Mouse (Mus musculus) ovary, postnatal 10 days (tissue): ENCODE results near the gene Gm17657.
"Not testable (repeated sequence)": the region's sequence is repeated elsewhere in the genome, so short reads cannot be mapped to it uniquely, and the experiment has no call there.

Experiments used
- DNase-seq: peaks from one replicate; pipeline ENCODE4 v3.0.0; 2022; ENCODE audit warnings: low spot score

Gene Gm17657

DNA sequence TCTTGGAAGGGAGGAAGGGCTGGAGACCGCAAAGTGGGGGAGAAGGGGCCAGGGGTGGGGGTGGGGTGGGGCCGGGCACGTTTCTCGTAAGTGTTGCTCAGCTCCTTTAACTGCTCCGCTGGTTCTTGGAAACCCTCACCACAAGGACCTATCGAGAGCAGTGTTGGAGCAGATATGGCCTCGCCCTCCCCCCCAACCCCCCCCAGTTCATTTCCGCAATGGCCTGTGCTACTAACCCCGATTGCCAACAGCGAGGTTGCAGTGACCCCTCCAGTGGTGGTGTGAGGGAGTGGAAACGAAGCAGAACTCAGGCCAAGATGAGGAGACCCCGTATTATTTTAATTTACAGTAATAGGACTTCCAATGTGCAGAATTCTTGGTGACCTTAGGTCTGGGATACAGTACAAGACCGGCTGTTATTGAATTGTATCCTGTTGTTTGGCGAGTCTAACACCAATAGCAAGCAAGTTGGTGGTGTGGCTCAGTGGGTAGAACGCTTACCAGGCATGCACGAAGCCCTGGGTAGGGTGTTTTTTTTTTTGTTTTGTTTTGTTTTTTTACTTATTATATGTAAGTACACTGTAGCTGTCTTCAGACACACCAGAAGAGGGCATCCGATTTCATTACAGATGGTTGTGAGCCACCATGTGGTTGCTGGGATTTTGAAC, 48.5 kb downstream of the Gm17657 start:
- DNase-seq, result no peak

- DNase-seq, result no peak
Observed at GRCm38 (mm10) chr17:29500243-29500740, 49.1 kb downstream of the Gm17657 start.

- DNase-seq, result no peak
Observed at GRCm38 (mm10) chr17:29499511-29499910, 49.9 kb downstream of the Gm17657 start.

- not testable (repeated sequence) for DNase-seq
Observed at GRCm38 (mm10) chr17:29498952-29499351, 50.5 kb downstream of the Gm17657 start.

DNA sequence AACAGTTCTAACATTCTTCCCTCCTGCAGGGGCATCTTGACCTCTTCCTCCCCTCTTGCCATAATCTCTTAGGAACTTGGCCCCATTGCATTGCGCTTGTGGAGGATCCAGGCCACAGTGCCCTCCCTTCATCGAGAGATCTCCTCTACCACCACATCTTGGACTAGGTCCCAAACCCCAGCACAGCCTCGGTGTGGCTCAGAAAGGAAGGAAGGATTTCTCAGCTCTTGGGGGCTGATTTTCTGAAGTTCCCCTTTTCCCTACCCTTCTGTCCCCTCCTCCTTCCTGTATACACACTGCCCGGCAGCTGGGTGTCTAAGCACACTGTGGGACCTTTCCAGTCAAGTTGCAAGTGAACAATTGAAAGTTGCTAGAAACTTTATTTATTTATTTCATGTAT, 51.4 kb downstream of the Gm17657 start:
- DNase-seq, result no peak

GRCm38 (mm10) chr17:29497481-29497880, 52.0 kb downstream of the Gm17657 start:
- DNase-seq, result not testable (repeated sequence)

GRCm38 (mm10) chr17:29497071-29497354, 52.4 kb downstream of the Gm17657 start:
- no peak for DNase-seq

DNA sequence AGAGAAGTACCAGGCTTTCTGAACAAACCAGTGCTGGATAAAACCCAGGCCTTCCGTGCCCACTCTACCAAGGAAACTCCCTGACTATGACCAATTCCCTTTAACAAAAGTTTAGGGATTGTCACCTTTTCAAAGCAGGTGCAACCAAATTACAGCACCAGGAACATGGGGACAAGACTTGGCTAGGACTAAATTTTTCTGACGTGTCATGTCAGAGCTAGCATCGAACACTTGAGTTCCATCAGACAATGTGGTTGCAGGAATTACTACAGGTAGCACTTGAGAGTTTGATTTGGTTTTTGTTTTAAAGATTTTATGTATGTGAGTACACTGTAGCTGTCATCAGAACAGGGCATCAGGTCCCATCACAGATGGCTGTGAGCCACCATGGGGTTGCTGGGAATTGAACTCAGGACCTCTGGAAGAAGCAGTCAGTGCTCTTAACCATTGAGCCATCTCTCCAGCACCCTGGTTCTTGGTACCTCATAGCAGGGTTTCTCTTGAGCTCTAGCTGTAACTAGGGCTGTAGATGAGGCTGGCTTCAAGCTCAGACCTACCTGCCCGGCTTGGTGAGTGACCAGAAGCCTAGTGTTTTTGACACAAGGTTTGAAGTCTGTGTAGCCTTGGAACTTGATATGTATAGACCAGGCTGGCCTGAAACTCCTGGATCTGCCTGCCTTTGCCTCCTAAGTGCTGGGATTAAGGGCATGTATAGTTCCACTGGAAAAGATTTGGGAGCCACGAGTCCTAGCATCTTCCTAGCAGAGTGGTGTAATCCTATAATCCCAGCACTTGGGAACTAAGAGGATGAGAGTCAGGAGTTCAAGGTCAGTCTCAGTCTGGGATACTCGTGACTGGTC, 53.0 kb downstream of the Gm17657 start:
- DNase-seq, result no peak

DNA sequence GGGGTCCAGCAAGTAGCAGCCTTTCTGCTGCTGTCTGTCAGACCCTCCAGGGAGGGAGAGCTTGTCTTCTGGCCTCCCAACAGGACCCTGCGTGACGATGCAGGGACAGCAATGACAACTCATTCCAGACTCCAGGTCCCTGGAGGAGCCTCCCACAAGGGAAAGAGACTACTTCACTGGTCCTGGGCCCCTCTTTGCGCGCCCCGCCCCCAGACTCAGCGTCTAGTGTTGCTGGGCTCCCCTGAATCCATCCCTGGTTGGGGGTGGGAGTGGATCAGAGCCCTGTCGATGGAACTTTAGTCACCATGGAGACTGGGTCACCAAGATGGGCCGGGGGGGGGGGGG, 54.7 kb downstream of the Gm17657 start:
- DNase-seq, result no peak

- no peak for DNase-seq
Observed at GRCm38 (mm10) chr17:29494062-29494731, 55.2 kb downstream of the Gm17657 start.

DNA sequence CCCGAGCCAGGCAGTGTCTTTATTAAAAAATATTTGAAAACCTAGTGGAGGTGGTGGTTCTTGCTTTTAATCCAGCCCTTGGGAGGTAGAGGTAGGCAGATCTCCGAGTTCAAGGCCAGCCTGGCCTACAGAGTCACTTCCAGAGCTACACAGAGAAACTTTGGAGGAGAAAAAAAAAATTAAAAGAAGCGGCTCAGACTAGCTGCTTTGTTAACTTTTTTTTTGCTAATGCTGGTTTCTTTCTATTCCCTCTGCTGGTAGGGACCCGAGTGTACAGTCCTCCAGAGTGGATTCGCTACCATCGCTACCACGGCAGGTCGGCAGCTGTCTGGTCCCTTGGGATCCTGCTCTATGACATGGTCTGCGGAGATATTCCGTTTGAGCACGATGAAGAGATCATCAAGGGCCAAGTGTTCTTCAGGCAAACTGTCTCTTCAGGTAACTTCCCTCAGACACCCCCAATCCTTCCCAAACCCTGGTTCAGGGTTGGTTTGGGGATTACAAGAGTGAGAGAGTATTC, 55.9 kb downstream of the Gm17657 start:
- no peak for DNase-seq

DNA sequence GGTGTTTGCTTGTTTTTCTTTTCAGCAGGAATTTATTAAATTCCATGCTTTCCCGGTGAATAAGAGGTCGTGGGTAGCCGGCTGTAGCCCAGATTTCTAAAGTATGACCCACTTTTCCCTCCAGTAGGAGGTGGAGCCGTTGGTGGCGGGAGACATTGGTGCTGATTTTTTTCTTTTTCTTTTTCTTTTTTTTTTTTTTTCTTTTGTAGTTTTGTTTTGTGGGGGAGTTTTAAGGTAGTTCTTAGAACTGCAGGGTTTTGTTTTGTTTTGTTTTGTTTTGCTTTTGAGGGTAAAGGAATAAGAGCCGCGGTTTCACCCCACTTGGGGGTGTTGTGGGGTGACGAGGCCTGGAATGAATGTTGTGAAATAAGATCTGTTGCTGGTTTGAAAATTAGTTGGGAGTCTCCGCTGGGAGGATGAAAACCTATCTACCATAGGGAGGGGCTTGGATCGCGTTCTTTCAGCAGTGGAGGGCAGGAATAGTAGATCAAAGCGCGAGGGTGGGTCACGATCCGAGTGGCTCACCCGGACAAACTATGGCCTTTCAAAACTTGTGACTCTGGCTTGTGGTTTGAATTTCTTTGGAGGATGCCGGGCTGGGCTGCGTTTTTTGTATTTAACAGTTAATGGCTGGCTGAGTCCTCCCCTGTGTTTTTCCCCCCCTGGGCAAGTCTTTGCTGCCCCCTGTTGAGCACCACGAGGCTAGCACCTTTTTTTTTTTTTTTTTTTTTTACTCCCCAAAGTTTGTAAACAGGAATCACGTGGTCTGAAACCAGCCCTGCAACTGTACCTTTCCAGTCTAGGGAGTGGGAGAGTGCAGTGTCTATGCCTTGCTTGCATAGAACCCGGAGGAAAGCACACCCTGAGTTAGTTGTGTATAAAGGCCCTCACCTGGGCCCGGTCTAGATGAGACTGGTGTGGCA, 56.9 kb downstream of the Gm17657 start:
- peak; percentile 37 for DNase-seq

DNA sequence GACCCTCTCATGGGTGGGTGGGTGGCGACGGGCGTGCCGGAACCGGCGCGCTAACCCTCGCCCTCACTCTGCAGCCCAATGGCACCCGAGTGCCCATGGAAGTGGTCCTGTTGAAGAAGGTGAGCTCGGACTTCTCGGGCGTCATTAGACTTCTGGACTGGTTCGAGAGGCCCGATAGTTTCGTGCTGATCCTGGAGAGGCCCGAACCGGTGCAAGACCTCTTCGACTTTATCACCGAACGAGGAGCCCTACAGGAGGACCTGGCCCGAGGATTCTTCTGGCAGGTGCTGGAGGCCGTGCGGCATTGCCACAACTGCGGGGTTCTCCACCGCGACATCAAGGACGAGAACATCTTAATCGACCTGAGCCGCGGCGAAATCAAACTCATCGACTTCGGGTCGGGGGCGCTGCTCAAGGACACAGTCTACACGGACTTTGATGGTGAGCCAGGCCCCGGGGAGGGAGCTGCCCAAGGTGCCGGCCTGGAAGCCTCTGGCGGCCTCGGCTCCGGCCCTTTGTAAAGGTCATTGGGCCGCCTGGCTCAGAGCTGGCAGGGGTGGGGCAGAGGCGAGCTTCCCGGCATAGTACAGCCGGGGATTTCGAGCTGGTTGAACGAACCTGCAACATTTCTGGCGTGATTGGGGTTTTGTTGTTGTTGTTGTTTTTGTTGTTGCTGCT, 57.7 kb downstream of the Gm17657 start:
- DNase-seq, result peak; percentile 31

- peak; percentile 88 for DNase-seq
Observed at GRCm38 (mm10) chr17:29490713-29491581, 58.5 kb downstream of the Gm17657 start, which contains the start of gene Pim1. Gene Pim1 (plus strand): TSS chr17:29490753.

GRCm38 (mm10) chr17:29489971-29490712, 59.3 kb downstream of the Gm17657 start:
- peak; percentile 95 for DNase-seq

DNA sequence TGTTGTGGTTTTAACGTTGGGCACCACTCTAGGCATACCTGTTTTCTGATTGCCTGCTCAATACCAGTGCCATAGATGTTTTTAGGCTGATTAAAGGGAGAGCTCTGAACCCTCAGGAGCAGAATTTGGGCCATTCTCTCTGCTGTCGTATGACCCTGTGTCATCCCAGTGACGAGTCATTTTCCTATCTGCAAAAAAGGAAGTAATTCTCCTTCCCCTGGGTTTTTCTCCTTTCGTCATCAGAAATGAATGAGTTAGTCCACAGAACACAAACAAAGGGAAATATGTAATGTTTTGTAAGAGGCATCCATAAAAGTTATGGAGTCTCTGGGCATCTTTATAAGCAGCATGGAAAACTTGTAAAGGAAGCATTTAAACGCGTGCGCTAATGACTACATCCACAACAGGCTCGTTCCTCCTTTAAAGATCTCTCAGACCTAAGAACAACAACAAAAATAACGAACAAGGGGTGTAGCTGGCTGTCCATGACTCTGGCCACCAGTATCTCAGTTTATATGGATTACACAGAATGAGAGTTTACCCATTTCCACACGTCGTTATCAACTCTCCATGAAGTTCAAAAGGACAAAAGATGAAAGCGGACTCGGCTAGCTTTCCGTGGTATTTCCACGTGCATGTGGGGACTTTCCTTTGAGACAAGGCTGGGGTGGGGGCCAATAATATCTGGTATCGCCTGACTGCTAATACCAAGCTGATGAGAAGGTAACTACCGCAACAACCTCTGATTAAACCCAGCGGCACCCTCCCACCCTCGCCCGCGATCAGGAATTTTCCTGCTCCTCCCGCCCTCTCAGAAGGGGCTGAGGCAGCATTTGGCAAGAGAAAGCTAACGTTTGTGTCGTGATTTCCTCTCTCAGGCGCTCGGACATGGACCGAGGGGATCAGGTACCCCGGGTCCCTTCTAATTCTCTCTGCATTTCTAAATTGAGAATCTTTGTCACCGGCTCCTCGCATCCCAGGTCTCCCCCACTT, 60.2 kb downstream of the Gm17657 start:
- DNase-seq, result no peak

DNA sequence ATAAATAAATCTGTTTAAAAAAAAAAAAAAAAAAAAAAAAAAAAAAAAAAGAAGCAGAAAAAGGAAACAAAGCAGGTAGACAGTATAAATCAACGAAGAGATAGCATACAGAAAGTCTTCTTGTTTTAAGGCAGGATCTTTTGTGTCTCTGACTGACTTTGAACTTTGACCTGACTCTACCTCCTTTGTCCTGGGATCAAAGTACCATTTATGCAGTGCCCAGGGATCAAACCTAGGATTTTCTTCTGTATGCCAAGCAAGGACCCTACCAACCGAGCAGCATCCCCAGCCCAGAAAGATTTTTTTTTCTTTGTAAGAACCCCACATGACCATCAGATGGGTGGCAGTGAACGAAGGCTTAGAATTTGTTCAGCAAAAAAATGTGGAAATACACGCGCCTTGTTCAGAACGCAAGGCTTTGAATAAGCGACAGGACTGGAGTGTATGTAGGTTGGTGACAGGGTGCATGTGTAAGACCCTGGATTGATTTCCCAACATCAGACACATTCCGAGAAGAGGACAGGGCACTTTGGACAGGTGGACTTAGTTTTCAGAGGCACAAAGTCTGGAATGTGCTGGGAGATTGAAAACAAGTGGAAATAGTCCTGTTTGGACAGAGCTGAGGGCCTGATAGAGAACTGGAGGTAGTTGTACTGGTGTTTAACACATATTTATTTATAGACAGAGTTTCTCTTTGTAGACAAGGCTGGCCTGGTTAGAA, 61.0 kb downstream of the Gm17657 start:
- DNase-seq, result no peak
